Mouse (Mus musculus): Measurements from ENCODE around the gene Fam189a1.

Fam189a1 gene

GRCm38 (mm10) chr7:65031195-65031594 is 125.2 kb downstream of the Fam189a1 start:
- no peak for DNase-seq

GRCm38 (mm10) chr7:65029985-65030384 is 126.4 kb downstream of the Fam189a1 start:
- DNase-seq = no peak

- no peak for DNase-seq
Observed at GRCm38 (mm10) chr7:65021298-65021697, 135.1 kb downstream of the Fam189a1 start.

- DNase-seq = no peak
Observed at GRCm38 (mm10) chr7:65018036-65018679, 138.2 kb downstream of the Fam189a1 start.

- no peak for DNase-seq
Observed at GRCm38 (mm10) chr7:65017348-65017747, 139.0 kb downstream of the Fam189a1 start.

- DNase-seq = no peak
Observed at GRCm38 (mm10) chr7:65011133-65011532, 145.2 kb downstream of the Fam189a1 start.

GRCm38 (mm10) chr7:65010275-65010674 is 146.1 kb downstream of the Fam189a1 start:
- no peak for DNase-seq

- no peak for DNase-seq
Observed at GRCm38 (mm10) chr7:65005731-65006130, 150.6 kb downstream of the Fam189a1 start.

GRCm38 (mm10) chr7:64999718-65000214 is 156.6 kb downstream of the Fam189a1 start:
- no peak for DNase-seq

GRCm38 (mm10) chr7:64997743-64998142 is 158.6 kb downstream of the Fam189a1 start:
- no peak for DNase-seq

GRCm38 (mm10) chr7:64995946-64996444 is 160.4 kb downstream of the Fam189a1 start:
- no peak for DNase-seq

GRCm38 (mm10) chr7:64989406-64989805 is 167.0 kb downstream of the Fam189a1 start:
- no peak for DNase-seq

GRCm38 (mm10) chr7:64988015-64988414 is 168.4 kb downstream of the Fam189a1 start:
- no peak for DNase-seq

- DNase-seq = peak; percentile 18
Observed at GRCm38 (mm10) chr7:64984468-64985120, 171.8 kb downstream of the Fam189a1 start.

GRCm38 (mm10) chr7:64981511-64982235 is 174.7 kb downstream of the Fam189a1 start:
- DNase-seq = no peak

- DNase-seq = no peak
Observed at GRCm38 (mm10) chr7:64973590-64974262, 182.6 kb downstream of the Fam189a1 start.

GRCm38 (mm10) chr7:64962128-64962527 is 194.2 kb downstream of the Fam189a1 start:
- no peak for DNase-seq

- DNase-seq = no peak
Observed at GRCm38 (mm10) chr7:64959087-64959486, 197.3 kb downstream of the Fam189a1 start.

- no peak for DNase-seq
Observed at GRCm38 (mm10) chr7:64952181-64952580, 204.2 kb downstream of the Fam189a1 start.

GRCm38 (mm10) chr7:64950771-64951099 is 205.6 kb downstream of the Fam189a1 start:
- DNase-seq = no peak

- DNase-seq = peak; percentile 30
Observed at GRCm38 (mm10) chr7:64949910-64950770, 206.2 kb downstream of the Fam189a1 start.

GRCm38 (mm10) chr7:64949465-64949864 is 206.9 kb downstream of the Fam189a1 start:
- no peak for DNase-seq
